Mouse (Mus musculus) heart, embryonic 16.5 days (tissue): ENCODE measurements around the gene 2310039H08Rik. TPM values are rescaled to one million over a fixed set of nuclear protein-coding genes. Genes with fewer than 3 reads are reported as not detected.

Source experiments
- polyA plus RNA-seq: library from polyadenylated mRNA; unstranded; fragments of >200 nt; fragmentation: Nextera tagmentation; extraction: Ambion mirVana; gene quantifications from 2 replicates; pipeline ENCODE4 v1.2.1, GENCODE M21; 2015

Gene 2310039H08Rik
- polyA plus RNA-seq, 1 experiment from 2014 or later: 52.0 TPM

Other genes starting within 250 kb of the 2310039H08Rik start
- 5.6 and 6.4 TPM in 2 replicates for gene Cul9, start 226.2 kb upstream of the 2310039H08Rik start, polyA plus RNA-seq
- gene Srf, start 216.5 kb upstream of the 2310039H08Rik start, polyA plus RNA-seq: 11.0 and 12.4 TPM in 2 replicates
- gene Ptk7, start 143.1 kb upstream of the 2310039H08Rik start, polyA plus RNA-seq: 37.6 and 46.0 TPM in 2 replicates
- gene Klc4, start 126.6 kb upstream of the 2310039H08Rik start, polyA plus RNA-seq: 25.7 and 29.0 TPM in 2 replicates
- 117 and 119 TPM in 2 replicates for gene Mrpl2, start 126.4 kb upstream of the 2310039H08Rik start, polyA plus RNA-seq
- gene Cul7, start 122.3 kb upstream of the 2310039H08Rik start, polyA plus RNA-seq: 39.8 and 46.0 TPM in 2 replicates
- 39.0 and 39.7 TPM in 2 replicates for gene Rrp36, start 98.3 kb upstream of the 2310039H08Rik start, polyA plus RNA-seq
- 109 and 115 TPM in 2 replicates for gene Mea1, start 93.8 kb upstream of the 2310039H08Rik start, polyA plus RNA-seq
- gene Klhdc3, start 91.7 kb upstream of the 2310039H08Rik start, polyA plus RNA-seq: 175 and 179 TPM in 2 replicates
- 56.1 and 59.9 TPM in 2 replicates for gene Ppp2r5d, start 67.5 kb upstream of the 2310039H08Rik start, polyA plus RNA-seq
- gene Pex6, start 61.2 kb upstream of the 2310039H08Rik start, polyA plus RNA-seq: 13.3 and 15.1 TPM in 2 replicates
- 1.8 and 2.5 TPM in 2 replicates for gene Gnmt, start 43.5 kb upstream of the 2310039H08Rik start, polyA plus RNA-seq
- 50.6 and 51.4 TPM in 2 replicates for gene Cnpy3, start 20.4 kb upstream of the 2310039H08Rik start, polyA plus RNA-seq
- gene Ptcra, start 8.9 kb upstream of the 2310039H08Rik start, polyA plus RNA-seq: 17.0 and 38.9 TPM in 2 replicates
- gene Rpl7l1, start 10.0 kb downstream of the 2310039H08Rik start, polyA plus RNA-seq: 93.0 and 103 TPM in 2 replicates
- gene Bicral, start 85.8 kb downstream of the 2310039H08Rik start, polyA plus RNA-seq: 3.5 and 3.9 TPM in 2 replicates
- 40.3 and 42.9 TPM in 2 replicates for gene Tbcc, start 118.0 kb downstream of the 2310039H08Rik start, polyA plus RNA-seq
- gene Prph2, start 137.8 kb downstream of the 2310039H08Rik start, polyA plus RNA-seq: not detected in 2 replicates
- gene Ubr2, start 237.9 kb downstream of the 2310039H08Rik start, polyA plus RNA-seq: 17.1 and 17.9 TPM in 2 replicates